Mouse (Mus musculus) gonadal fat pad, adult 2 months (tissue): ENCODE data around the gene Palm2. TPM values are rescaled to one million over a fixed set of nuclear protein-coding genes. Genes with fewer than 3 reads are reported as not detected.

Experiments used
- DNase-seq: peaks from one replicate; pipeline ENCODE4 v3.0.0-alpha.2; 2012; ENCODE audit warnings: low read depth
- polyA plus RNA-seq: library from polyadenylated mRNA; depleted of rRNA; stranded (reverse); fragments of >200 nt; gene quantifications from 2 replicates; pipeline ENCODE4 v1.2.3, GENCODE M21; 2012

Palm2 gene
- polyA plus RNA-seq, 1 experiment = 0.45 TPM

DNA sequence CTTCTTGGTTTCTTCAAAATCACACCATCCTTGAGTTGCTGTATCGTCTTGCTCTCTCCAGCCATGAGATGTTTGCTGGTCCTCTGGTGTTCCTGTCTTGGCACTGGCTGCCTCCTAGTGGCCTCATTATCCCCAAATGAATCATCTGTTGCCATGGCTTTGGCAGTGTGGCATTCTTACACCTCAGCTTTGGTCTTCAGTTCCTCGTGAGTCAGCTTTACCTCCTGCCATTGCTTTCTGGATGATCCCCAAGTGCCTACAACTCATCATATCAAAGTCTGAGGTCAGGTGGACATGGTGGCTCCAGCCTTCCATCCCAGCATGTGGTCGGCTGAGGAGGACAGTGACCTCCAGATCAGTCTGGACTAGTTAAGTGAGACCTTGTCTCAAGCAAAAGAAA, 232.1 kb downstream of the Palm2 start:
- no peak for DNase-seq

DNA sequence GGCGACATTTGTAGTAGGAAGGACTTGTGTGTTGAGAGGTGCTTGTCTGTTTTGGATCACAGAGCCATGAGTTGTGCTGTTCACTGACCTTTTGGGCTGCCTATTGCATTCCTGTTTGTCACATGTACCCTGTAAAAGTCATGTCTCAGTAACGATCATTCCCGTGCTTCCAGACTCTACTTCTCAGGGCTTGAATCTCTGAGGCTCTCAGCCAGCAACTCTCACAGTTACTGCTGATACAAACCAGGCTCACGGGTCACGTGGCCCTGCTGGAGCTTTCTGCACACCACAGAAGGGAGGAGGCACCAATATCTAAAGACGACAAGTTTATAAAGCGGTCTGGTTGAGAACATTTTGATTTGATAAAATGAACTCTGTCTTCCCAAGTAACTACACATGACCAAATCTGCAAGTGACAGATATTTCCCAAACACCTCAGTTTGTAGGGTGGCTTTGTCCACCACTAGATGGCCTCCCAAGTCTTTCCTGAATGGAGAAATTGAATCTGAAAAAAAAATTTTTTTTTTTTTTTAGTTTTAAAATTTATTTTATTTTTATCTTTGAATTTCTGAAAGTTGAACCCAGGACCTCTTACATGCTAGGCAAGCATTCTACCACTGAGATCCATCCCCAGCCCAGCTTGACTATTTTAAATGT, 236.9 kb downstream of the Palm2 start:
- DNase-seq = no peak

DNA sequence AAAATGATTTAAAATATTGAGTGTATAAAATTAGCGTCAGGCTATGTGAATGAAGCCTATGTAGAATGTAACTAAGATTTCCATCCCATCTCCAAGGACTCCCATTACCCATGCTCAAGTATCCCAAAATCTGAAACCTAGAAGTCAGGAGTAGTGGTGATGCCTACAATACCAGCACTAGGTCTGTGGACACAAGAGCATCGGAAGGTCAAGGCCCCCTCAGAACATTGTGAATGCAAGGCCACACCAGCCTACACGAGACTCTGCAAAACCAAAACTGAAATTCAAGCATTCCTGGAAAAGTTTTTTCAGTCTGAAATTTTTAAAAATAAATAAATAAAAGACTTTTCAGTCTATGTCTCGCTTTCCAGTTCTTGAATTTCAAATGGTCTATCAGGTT, 238.5 kb downstream of the Palm2 start:
- no peak for DNase-seq

DNA sequence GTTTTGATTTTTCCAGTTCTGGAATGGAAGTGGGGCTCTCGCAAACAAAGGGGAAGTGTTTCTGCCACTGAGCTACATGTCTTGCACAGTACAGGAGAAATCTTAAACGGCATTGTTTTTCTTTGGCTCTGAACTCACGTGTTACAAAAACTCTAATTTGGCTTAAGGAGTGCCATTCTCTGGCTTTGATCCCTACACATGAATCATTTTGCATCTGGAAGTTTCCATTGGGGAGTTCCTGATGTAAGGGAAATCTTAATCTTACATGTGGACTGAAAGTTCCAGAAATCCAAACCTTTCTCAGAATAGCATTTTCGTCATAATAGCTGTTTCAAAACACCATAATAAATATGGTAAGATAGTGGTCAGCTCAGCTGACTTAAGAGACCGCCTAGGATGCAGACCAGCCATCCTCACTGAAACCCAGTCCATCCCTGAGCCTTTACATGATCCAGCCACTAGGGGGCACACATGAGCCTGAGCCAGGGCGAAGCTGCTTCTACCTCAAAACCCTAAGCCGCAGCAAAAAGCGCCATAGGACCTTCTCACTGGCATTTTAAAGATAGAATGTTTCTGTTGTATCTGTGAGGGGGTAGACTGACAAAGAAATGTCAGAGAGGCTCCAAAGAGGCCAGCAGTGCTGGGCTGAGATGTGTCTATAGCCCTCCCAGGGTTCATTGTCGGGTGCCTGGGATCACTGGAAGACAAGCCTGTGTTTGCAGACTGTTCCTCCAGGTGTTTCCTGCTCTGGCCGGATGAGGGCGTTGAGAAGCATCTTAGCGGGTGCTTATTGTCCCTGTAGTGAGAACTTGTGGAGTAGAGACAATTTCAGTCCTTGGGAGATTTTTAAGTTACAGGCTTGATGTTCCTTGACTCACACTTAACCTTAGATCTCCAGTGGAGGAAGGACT, 239.2 kb downstream of the Palm2 start:
- no peak for DNase-seq

DNA sequence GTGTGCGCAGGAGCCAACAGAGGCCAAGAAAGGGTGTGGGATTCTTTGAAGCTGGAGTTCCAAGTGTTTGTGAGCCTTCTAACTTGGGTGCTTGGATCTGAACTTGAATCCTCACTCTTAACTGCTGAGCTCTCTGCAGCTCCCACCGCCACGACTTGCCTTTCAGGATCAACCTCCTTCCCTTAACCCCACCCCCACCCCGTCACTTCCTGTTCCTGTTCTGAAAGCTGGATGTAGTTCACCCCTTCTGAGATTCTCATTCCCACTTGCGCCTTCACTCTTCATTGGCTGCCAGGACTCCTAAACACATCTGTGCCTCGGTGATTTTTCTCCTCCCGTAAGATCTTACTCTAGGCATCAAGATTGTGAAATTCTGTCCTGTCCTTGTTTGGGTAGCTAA, 240.3 kb downstream of the Palm2 start:
- DNase-seq = no peak

DNA sequence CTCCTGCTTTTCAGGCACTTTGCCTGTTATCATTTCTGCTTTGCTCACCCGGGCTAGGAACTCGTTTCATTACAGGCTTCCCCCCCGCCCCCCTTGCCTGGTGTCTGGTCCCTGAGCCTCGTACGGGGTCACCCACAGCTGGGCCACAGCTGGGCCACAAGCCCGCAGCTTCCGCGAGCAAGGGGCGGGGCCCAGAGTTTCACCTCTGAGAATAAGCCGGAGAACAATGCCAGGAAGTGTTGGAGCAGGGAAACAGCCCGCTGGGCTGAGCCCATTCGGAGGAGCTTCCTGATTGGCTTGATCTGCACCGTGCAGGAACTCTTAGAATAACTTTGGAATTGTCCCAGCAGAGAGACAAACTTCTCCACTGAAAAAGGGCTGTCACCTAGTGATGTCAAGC, 241.3 kb downstream of the Palm2 start:
- no peak for DNase-seq

DNA sequence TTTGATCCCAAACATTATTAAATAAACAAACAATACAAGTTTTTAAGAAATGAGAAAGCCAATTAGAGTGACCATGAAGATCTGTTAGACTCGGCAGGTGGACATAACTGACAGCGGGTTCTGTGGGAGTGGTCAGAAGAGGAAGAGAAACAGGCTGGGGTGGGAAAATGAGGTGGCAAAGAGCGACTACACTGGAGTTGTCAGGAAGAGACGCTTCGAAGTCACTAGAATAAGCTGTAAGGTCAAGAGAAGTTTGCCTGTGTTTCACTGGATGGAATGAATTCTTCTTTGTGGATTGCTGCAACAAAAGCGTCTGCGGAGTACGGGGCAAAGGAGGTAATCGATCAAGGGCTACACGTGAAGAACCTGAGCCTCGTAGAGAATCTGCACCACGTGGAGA, 243.9 kb downstream of the Palm2 start:
- DNase-seq = no peak

DNA sequence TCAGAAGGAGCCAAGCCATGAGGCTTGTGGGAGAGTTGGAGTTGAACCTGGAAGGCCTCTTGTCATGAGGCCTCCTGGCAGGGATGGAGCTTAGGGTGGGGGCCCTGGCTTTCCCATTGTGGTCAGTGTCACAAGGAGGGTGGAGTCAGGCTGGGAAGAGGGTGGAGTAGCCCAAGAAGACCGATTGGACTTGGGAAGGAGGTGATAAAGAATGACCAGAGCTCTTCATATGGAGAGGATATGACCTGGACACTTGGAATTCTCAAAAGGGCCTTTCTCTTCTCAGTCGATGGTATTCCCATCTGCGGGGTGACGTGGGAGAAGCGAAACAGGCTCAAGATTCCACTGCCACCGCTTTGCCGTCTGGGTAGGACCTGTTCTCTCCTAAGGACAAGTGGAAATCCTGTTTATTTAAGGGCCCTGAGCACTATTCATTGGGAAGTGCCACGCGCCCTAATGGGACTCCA, 245.0 kb downstream of the Palm2 start:
- no peak for DNase-seq

DNA sequence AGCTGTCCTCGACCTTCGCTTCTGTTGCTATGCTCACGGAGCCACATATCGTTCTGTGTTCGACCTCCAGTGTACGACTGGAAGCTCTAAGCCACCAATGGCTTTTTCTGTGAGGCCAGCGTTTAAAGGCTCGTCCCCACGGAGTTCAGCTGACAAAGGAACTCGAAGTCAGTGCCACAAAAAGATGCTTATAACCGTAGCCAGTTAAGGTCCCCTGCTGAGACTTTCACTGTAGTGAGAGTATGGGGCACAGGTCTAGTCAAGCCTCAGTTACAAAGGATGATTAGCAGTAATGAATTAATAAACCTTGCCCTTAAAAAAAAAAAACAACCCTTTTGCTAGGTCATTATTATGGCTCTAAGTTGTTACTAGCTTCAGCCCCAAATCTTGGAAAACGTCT, 246.1 kb downstream of the Palm2 start:
- DNase-seq = no peak

DNA sequence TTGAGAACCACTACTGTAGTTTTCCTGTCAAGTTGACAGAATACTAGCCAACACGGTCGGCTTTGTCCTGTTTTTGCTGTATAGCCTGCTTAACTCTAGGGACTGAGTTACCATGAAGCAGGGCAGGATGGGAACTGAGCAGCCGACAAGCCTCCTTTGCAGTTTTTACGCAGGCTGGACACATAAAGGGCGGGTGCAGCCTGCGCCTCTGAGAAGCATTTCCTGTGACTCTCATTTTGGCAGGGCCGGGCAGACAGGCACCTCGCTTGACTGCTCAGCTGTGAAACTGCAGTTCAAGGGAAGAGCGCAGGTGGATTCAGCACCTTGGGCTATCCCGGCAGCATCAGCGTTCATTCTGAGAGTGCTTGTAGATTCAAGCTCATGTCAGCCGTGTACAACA, 247.5 kb downstream of the Palm2 start:
- no peak for DNase-seq

DNA sequence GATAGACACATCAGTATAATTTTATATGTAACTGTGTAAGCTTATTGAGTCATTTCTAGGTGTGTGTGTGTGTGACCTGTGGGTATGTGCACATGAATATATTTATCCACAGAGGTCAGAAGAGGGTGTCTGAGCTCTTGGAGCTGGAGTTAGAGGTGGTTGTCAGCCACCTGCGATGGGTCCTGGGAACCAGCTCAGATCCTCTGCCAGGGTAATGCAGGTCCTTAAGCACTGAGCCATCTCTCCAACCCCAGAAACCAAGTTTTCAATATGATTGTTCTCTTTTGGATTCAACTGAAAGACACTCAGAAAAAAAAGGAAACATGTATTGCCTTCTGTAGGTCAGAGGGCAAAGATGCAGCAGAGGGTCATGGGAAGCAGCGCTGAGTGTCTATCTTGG, 248.3 kb downstream of the Palm2 start:
- DNase-seq = no peak

DNA sequence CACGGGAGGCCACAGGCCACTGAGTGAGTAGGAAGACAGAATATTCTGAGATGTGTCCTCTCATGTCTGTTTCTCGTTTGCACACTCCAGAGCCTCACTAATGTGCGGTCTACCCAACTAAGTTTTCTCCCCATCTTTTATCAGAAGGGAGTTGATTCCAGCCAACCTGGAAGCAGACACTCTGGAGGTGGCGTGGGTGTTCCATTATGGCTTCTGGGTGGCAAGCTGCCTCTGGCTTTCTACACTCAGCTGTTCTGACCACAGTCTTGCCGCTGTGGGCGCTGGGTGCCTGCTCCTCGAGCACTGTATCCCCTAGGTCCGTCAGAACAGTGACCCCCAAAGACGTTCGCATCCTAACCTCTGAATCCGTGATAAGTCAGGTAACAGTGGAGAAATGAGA, 248.9 kb downstream of the Palm2 start:
- DNase-seq = no peak

DNA sequence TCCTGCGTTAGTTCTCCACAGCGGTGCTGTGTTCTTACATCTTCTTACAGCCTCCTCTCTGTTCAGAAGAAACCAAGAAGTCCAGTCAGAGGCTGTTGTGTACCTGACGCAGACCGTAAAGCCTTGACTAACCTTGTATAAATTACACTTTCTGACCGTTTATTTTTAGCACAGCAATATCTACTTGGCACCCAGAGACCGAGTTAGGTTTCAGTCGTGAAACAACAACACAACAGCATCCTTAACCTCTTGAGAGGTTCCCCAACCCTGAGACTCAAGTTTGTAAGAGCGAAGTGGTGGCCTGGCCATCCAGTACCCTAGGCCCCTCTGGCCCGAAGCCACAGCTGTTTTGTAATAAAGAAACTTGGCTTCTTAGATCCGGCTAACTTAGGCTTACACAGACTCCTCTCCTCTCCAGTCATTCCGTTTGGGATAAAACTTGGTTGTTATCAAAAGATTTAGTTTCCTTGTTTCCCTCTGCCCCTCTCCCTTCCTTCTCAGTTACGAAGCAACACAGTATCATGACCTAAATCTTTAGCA, 250.7 kb downstream of the Palm2 start:
- no peak for DNase-seq

DNA sequence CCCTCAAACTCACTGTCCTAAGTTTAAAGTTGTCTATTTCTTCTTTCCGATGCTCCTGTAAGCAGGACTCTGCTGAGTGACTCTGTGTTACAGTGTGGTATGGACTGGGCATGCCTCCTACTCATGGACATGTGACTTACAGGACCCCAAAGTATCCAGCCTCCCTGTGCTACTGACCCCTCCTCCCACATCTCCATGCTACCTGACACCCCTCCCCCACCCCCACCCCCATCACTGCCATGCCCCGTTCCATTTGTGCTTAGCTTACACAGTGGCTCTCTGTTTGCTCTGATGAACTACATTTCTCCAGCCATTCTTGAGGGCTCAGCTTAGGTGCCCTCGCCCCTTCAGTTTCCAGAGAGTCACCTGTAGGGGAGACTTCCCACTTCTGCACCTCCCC, 252.7 kb downstream of the Palm2 start:
- DNase-seq = no peak

DNA sequence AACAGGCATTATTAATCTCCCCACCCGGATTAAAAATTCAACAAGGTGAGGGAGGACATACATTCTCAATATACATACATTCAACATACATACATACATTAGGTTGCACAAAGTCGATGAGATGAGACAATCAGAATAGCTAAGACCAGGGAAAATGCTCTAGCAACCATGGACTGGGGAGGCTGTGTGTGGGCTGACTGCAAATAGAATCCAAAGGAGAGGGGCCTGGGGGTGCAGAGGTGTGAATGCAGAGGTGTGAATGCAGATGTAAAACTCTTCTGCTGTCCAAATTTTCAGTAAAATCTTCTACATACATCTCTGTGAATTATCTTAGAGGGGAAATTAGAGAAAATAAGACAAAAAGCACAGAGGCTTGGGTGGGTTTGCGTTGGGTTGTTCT, 253.5 kb downstream of the Palm2 start:
- no peak for DNase-seq

DNA sequence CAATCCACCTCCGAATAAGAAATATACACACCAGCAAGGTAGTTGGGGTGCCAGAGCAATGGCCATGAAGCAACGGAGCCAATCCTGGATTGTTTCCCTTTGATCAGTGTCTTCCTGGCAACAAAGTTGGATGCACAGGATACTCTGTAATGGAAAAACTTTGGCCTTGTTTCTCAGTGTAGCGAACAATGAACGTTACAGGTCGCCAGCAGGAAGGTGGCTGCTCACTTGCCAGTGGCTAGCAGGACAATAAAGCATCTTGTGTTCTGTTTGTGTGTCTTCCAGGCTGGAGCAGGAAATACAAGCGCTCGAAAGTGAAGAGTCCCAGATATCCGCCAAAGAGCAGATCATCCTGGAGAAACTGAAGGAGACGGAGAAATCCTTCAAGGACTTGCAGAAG, 254.1 kb downstream of the Palm2 start:
- no peak for DNase-seq

DNA sequence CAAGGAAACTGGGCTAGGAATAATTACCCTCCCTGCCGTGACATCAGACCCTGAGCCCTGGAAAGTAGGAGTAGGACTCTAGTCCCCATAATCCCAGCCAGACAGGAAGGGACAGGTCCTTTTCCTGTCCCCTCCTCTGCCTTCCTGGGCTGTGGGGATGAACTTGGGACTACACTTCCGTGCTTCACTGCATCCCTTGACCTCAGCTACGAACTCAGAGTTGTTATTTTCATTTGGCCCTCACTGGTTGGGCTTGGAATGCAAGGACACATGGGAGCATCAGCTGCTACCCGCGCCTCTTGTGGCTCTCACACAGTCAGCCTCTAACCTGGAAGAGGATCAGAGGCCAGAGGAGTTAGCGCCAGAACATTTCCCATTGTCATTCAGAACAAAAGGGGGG, 256.0 kb downstream of the Palm2 start:
- no peak for DNase-seq

DNA sequence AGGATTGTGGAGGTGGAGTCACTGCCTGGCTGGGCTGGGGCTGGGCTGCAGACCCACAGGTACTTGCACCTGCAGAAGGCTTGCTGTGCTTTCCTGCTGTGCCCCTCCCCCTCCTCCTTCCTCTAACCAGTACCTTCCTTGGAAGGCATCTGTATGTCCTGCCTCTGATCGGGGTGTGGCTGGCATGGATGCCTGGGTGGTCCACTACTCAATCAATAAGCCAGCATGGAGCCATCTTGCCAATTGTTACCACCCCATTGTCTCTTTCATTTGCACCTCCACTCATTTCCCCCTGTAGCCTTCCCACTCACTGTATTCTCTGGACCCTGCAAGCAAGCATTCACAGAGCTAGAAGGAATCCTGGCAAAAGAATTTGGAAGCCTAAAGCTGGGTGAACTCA, 256.8 kb downstream of the Palm2 start:
- no peak for DNase-seq

DNA sequence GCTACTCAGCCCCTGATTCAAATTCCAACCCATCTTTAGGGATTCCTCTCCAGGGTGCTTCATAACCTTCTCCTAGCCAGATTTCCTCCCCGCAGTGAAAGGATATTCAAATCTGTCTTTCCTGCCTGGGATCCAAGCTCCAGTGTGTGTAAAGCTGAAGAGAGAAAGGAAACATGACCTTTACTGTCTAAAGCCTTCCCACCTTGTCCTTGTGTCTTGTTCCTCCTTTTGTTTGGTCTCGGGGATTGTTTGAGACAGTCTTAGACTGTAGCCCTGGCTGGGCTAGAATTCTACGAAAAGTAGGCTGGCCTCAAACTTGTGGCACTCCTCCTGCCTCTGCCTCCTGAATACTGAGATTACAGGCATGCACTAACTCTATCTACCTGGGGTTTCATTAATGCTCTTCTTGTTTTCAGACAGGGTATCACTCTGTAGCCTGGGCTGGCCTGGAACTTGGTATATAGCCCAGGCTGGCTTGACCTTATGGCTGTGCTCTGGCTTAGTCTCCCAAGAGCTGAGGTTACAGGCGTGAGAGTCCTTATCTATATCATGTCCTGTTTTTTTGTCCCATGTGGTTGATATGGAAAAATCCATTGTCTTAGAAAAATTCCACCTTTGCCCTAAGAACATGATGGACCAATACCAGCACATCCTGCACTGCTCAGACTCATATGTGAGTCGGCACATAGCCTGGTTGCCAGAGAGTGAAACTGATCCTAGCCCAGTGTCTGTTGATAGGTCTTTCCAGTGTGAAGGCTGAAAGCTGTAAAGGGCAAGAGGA, 260.5 kb downstream of the Palm2 start:
- no peak for DNase-seq

DNA sequence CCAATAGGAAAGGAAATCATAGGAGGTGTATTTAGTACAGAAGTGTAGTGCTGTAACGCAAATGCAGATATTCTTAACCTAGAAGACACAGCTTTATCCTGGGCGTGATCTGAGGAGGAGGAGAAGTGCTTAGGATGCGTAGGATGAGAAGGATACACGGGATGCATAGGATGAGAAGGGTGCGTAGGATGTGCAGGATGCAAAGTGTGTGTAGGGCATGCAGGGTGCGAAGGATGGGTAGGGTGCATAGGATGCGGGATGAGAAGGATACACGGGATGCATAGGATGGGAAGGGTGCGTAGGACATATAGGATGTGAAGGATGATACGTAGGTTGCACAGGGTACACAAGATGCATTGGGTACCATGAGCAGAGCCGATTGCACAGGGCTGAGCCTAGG, 262.9 kb downstream of the Palm2 start:
- no peak for DNase-seq

DNA sequence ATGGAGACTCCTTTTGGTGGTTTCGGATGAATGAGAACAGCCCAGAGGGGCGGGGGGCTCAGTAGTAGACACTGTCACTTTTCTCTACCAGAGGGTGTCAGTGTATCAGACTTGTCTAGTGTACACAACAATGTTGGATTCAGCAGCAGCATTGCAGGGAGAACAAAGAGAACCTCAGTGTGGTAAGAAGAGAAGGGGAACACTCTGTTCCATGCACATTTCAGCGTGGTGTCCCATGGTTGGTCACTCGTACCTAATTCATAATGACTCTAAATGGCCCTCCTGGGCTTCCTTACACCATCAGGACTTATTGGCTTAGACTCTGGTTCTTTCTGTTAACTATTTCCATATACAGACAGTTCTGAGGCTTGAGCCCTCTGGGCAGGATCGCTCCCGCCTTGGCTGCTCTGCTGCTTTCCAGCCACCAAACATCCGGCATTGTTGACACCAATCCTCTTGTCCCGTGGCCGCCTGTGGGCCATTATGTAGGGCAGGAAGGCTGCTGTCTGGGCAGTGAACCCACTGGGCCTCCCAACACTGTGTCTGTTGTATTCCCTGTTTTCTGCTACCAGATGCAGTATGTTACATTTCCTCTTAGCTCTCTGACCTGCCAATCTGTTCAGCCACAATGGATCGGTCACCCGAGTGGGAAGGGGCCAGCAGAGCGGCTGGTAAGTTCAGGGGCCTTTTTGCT, 264.0 kb downstream of the Palm2 start:
- no peak for DNase-seq

DNA sequence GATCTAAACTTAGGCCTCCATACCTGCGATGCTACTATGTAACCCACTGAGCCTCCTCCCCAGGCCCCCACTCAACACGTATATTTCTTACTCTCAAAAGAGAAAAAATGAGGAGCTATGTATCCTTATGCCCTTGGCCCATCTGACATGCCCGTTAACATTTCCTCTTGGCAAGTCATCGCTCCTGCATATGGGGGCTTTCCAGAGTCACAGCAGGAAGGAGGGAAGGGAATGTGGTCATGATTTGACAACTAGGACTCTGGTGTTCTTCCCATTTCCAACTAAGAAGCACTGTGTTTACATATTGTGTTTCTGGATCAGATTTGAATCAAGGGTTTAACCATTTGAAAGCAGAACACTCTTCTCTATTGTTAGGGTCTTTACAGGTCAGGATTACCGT, 267.5 kb downstream of the Palm2 start:
- DNase-seq = no peak
